Mouse (Mus musculus) liver, embryonic 14.5 days (tissue): ENCODE data around the gene Tatdn2. TPM values are rescaled to one million over a fixed set of nuclear protein-coding genes. Genes with fewer than 3 reads are reported as not detected.

Experiments used
- ATAC-seq: fragments of 200-750 bp; cut with Nextera tagmentation; 2 replicates; pipeline ENCODE4 v1.8.0; 2017; ENCODE audit warnings: moderate number of reproducible peaks, mild to moderate bottlenecking, moderate library complexity; ENCODE audit not compliant: insufficient read depth
- DNase-seq, 3 experiments: peaks; one replicate each; pipeline ENCODE4 v3.0.0-alpha.2; 2012 to 2013; ENCODE audit warnings: low read depth in 3 of 3, low spot score in 3 of 3
- H3K27ac ChIP-seq: fragments of 300-500 bp; sonication (generic); 2 replicates; pipeline ENCODE4 v1.5.1; 2014; ENCODE audit warnings: moderate library complexity, mild to moderate bottlenecking, control low read depth, inconsistent platforms
- H3K27me3 ChIP-seq: fragments of 300-500 bp; sonication (generic); 2 replicates; pipeline ENCODE4 v1.6.1; 2014; ENCODE audit warnings: mild to moderate bottlenecking, low read length, moderate library complexity; ENCODE audit not compliant: control insufficient read depth, insufficient read depth
- H3K36me3 ChIP-seq: fragments of 300-500 bp; sonication (generic); replicated peaks from 2 replicates; pipeline ENCODE4 v1.6.1; 2014; ENCODE audit warnings: low read depth; ENCODE audit not compliant: control insufficient read depth, insufficient read depth
- H3K4me1 ChIP-seq, 2 experiments: fragments of 200-500 bp in 1 of 2; fragments of 300-500 bp in 1 of 2; sonication (generic) in 1 of 2; replicated peaks; 2 replicates each; pipeline ENCODE4 v1.6.1; 2012 to 2014; ENCODE audit warnings: antibody characterized with exemption in 1 of 2, inconsistent platforms in 1 of 2, low read length in 1 of 2; ENCODE audit not compliant: control insufficient read depth in 2 of 2, insufficient read depth in 2 of 2
- H3K4me2 ChIP-seq: fragments of 300-500 bp; sonication (generic); 2 replicates; pipeline ENCODE4 v1.6.1; 2014; ENCODE audit warnings: low read depth, mild to moderate bottlenecking, control low read depth, moderate library complexity
- H3K4me3 ChIP-seq, 2 experiments: fragments of 200-500 bp in 1 of 2; fragments of 300-500 bp in 1 of 2; sonication (generic) in 1 of 2; 2 replicates each; pipeline ENCODE4 v1.5.1; 2012 to 2014; ENCODE audit warnings: low read depth in 2 of 2, low read length in 2 of 2, mild to moderate bottlenecking in 2 of 2, control low read depth in 1 of 2, inconsistent platforms in 1 of 2, moderate library complexity in 1 of 2; ENCODE audit not compliant: insufficient read depth in 1 of 2
- H3K9ac ChIP-seq: fragments of 300-500 bp; sonication (generic); replicated peaks from 2 replicates; pipeline ENCODE4 v1.6.1; 2014; ENCODE audit warnings: mild to moderate bottlenecking, control low read depth, moderate library complexity
- H3K9me3 ChIP-seq: fragments of 300-500 bp; sonication (generic); 2 replicates; pipeline ENCODE4 v1.6.1; 2016; ENCODE audit warnings: low read length, mixed read lengths; ENCODE audit not compliant: control insufficient read depth
- CTCF ChIP-seq: IDR thresholded peaks from 2 replicates; pipeline ENCODE4 v1.5.1; 2016; ENCODE audit warnings: antibody characterized with exemption, low read depth, control low read depth
- EP300 ChIP-seq: IDR thresholded peaks from 2 replicates; pipeline ENCODE4 v1.6.1; 2016; ENCODE audit warnings: antibody characterized with exemption, low read depth
- WGBS: fragments of 180-500 bp; shearing (Covaris S2); extraction: QIAGEN DNeasy Blood & Tissue Kit; methylation state at CpG from one replicate; pipeline ENCODE4 v1.1.7; 2014; ENCODE audit not compliant: insufficient replicate concordance; 5-methylcytosine and 5-hydroxymethylcytosine counted together
- polyA plus RNA-seq, 2 experiments: library from polyadenylated mRNA; depleted of rRNA in 1 of 2; stranded (reverse) in 1 of 2; unstranded in 1 of 2; fragments of >200 nt; fragmentation: Nextera tagmentation in 1 of 2; extraction: Ambion mirVana in 1 of 2; gene quantifications; 2 replicates each; pipeline versions ENCODE4 v1.2.1 to v1.2.3; 2012 to 2014

The Tatdn2 gene
- polyA plus RNA-seq, 2 experiments, result 1.3 to 15.4 TPM

DNA sequence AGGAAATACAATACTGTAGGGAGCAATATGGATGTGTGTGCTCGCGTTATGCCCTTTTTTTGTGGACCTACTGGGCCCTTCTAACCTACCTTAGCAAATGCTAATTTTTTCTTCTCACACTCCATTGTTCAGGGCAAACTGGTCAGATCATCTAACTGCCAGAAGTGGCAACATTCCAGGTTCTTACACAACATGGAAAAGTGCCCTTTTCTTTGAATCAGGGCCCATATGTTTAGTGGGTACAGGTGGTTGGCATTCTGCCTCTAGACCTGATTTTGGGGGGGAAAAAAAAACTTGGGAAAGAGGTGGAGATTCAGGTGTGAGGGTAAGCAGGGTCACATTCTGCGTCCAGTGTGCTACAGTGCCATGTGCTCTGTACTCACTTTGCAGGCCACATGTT lies 20.7 kb downstream of the Tatdn2 start:
- Histone ChIP-seq H3K9me3 (no peaks in the 10 kb centered on the region), H3K27me3 (no peaks in the 10 kb centered on the region), H3K36me3 (peaks cover 34% of the 10 kb centered on the region), H3K4me2 (no peak overlapping the region), H3K9ac (no peak overlapping the region), H3K4me1 (peaks cover 0 to 3% of the 10 kb centered on the region in 2 experiments; a peak in 3 of 4 replicates), H3K4me3 (no peak overlapping the region), H3K27ac (no peak overlapping the region)
- ATAC-seq (no peak), DNase-seq (no peak)
- TF ChIP-seq CTCF (no peak), EP300 (no peak)
- WGBS, result 82% methylated on average over 3 of the region's 3 CpGs

DNA sequence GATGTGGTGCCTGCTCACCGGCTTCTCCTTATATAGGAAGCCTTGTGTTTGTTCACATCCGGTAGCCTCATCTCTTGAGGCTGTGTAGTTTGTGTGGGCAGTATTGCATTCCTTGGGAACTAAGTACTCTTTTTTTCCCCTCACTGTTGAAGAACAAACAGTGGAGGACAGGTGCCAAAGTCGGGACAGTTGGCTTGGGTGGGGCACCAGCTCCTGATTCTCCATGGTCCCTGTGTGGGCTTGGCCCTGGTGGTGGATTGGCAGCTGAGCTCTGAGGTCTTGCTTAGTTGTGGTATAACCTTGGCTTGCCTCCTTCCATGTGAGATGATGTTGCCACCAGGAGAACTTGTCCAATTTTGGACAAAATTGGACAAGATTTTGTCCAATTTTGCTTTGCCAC lies 23.0 kb downstream of the Tatdn2 start, which contains the start of gene Ghrl:
Ghrl (minus strand) TSS at position 3 of the 400 bp plus-strand sequence.
- no peak within 1 kb of the TSS for H3K27ac ChIP-seq
- DNase-seq (no peak), ATAC-seq (no peak)
- no peaks in the 10 kb centered on the region for H3K9me3 ChIP-seq
- H3K9ac ChIP-seq, result no peak within 1 kb of the TSS
- H3K36me3 ChIP-seq, result peaks cover 22% of the 10 kb centered on the region
- H3K4me2 ChIP-seq, result no peak within 1 kb of the TSS
- no peaks in the 10 kb centered on the region for H3K27me3 ChIP-seq
- WGBS, result 75% methylated on average over 3 of the region's 3 CpGs
- TF ChIP-seq CTCF (no peak), EP300 (no peak)
- peaks cover 0 to 3% of the 10 kb centered on the region in 2 experiments; a peak in 2 of 4 replicates for H3K4me1 ChIP-seq
- no peak within 1 kb of the TSS for H3K4me3 ChIP-seq

DNA sequence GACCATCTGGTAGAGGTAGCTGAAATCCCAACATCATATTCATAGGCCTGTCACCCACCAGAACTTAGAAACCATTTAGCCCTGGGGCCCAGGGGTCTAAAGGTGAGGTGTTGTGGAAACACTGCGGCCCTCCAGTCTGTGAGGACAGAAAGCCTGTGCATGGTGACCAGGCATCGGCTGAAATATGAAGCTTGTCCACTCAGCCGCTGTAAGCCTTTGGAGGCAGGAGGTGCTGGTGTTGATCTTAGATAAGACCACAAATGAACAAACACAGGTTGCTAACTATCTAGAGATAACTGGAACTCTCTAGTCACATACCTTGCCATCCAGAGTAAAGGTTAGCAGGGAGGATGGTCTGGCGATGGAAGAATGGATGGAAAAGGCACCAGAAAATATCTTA lies 24.2 kb downstream of the Tatdn2 start:
- H3K36me3 ChIP-seq, result peaks cover 26% of the 10 kb centered on the region
- no peaks in the 10 kb centered on the region for H3K9me3 ChIP-seq
- no peak overlapping the region for H3K27ac ChIP-seq
- H3K4me1 ChIP-seq, result peaks cover 0 to 3% of the 10 kb centered on the region in 2 experiments; a peak in 2 of 4 replicates
- no peak overlapping the region for H3K4me3 ChIP-seq
- H3K9ac ChIP-seq, result no peak overlapping the region
- 76% methylated on average over 4 of the region's 4 CpGs for WGBS
- peak; percentile 58 for ATAC-seq
- H3K27me3 ChIP-seq, result no peaks in the 10 kb centered on the region
- no peak for TF ChIP-seq CTCF
- no peak for TF ChIP-seq EP300
- no peak overlapping the region for H3K4me2 ChIP-seq
- no peak for DNase-seq

DNA sequence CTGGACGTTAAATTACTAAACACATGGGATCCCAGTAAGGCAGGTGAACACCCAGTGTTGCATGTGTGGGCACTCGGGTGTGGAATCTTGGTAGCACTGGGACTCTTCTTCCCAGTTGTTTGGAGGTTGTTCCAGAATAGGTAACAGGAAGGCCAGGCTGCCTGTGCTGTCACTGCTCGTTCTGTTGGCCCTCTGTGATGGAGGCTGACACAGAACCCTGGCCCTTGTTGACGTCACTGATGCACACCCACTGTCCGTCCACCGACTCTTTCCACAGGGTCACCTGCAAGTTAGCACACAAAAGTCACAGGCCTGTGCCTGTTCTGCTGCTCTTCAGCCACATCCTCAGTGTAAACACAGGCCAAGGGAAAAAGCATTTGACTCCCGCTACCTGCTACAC lies 31.3 kb downstream of the Tatdn2 start:
- H3K4me3 ChIP-seq, result no peak overlapping the region
- H3K9ac ChIP-seq, result no peak overlapping the region
- TF ChIP-seq EP300 (no peak), CTCF (no peak)
- peaks cover 57% of the 10 kb centered on the region for H3K36me3 ChIP-seq
- no peak overlapping the region for H3K27ac ChIP-seq
- no peak overlapping the region for H3K4me2 ChIP-seq
- H3K9me3 ChIP-seq, result no peaks in the 10 kb centered on the region
- no peak for ATAC-seq
- H3K4me1 ChIP-seq, result no peaks in the 10 kb centered on the region
- no peak for DNase-seq
- H3K27me3 ChIP-seq, result no peaks in the 10 kb centered on the region
- WGBS, result 79% methylated on average over 7 of the region's 7 CpGs

DNA sequence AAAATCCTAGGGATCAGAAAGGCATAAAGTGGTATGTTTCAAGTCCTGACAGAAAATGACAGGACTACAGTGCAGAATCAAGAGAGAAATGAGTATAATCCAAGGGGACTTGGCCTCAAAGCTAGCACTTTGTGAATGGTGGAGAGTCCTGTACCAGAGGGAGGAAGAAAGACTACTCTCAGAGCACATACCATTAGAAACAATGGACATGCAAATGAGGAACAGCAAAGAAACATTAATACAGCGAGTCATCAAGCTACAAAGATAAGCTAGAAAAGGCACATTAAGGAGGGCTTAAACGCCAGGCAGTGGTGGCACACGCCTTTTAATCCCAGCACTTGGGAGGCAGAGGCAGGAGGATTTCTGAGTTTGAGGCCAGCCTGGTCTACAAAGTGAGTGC lies 34.4 kb downstream of the Tatdn2 start:
- no peak for DNase-seq
- Histone ChIP-seq H3K4me3 (no peak overlapping the region), H3K27me3 (no peaks in the 10 kb centered on the region), H3K36me3 (peaks cover 64% of the 10 kb centered on the region), H3K9ac (no peak overlapping the region), H3K4me1 (no peaks in the 10 kb centered on the region), H3K27ac (no peak overlapping the region), H3K9me3 (no peaks in the 10 kb centered on the region), H3K4me2 (no peak overlapping the region)
- no peak for ATAC-seq
- TF ChIP-seq EP300, result no peak
- TF ChIP-seq CTCF, result no peak
- WGBS, result 67% methylated on average over 3 of the region's 3 CpGs
